Comparison of ENCODE assay signal across 9 mouse cellular contexts in genomic region chr13:89742686-89743200, GRCm38 (mm10). TPM values are rescaled to one million over a fixed set of nuclear protein-coding genes. Genes with fewer than 3 reads are reported as not detected.
DNase-seq lines count a peak whose midpoint lies in the region; ATAC-seq lines count a peak whose summit lies in the region.
"Had no signal": no experiment of that assay in that cellular context is flagged by ENCODE, and none has a peak within 500 bp of the region (broad histone marks: within the 10 kb centered on the region; RNA-seq: fewer than 3 reads in every experiment).

No protein-coding gene starts in this region.

- WGBS in kidney, embryonic 14.5 days, result 2% methylated on average over 15 of the region's 15 CpGs
- under 1% methylated on average over 15 of the region's 15 CpGs for WGBS in embryonic facial prominence, embryonic 10.5 days
- WGBS in hindbrain, embryonic 12.5 days, result 1% methylated on average over 15 of the region's 15 CpGs
- under 1% methylated on average over 15 of the region's 15 CpGs for whole genome bisulfite sequencing in midbrain, embryonic 12.5 days

- H3K9ac ChIP-seq in kidney, embryonic 14.5 days (ENCODE audit: low read depth, low read length), result peak overlapping the region; percentile 80
- H3K9ac ChIP-seq in hindbrain, embryonic 12.5 days, result peak overlapping the region; percentile 78
- H3K9ac ChIP-seq in midbrain, embryonic 12.5 days (replicated peaks), result peak overlapping the region; percentile 71

- no peak for DNase-seq in kidney, adult 9 months
- DNase-seq in embryonic facial prominence, embryonic 10.5 days (ENCODE audit: low spot score), result no peak
- DNase-seq in frontal cortex, postnatal 25 days (ENCODE audit: low spot score in 2 of 2), result no peak
- DNase-seq in left cerebral cortex, postnatal 36 days (ENCODE audit: low spot score in 2 of 2), result no peak
- no peak for DNase-seq in left cerebral cortex, postnatal 10 days (ENCODE audit: extremely low spot score in 1 of 2, low spot score in 2 of 2)

- H3K36me3 ChIP-seq in kidney, embryonic 14.5 days (ENCODE audit: control insufficient read depth, insufficient read depth, low read length), result no peaks in the 10 kb centered on the region
- no peaks in the 10 kb centered on the region for H3K36me3 ChIP-seq in embryonic facial prominence, embryonic 10.5 days (replicated peaks)
- H3K36me3 ChIP-seq in hindbrain, embryonic 12.5 days, result no peaks in the 10 kb centered on the region
- no peaks in the 10 kb centered on the region for H3K36me3 ChIP-seq in midbrain, embryonic 12.5 days

- intact Hi-C loops in left cerebral cortex, postnatal 36 days (cut with DNase I), result loop anchor here (5.0 kb wide), 1 partner anchor 1100 kb away; no protein-coding TSS in a partner anchor
- intact Hi-C loops in left cerebral cortex, postnatal 10 days (cut with DNase I), result loop anchor here (5.0 to 10.0 kb wide), 3 partner anchors 345 to 1142 kb away; partner anchors contain the start of genes Tmem167 and Xrcc4

- H3K4me1 ChIP-seq in kidney, embryonic 14.5 days (ENCODE audit: control insufficient read depth, insufficient read depth, low read length), result peaks cover 6% of the 10 kb centered on the region; the same call in 1 of the 2 replicates
- peaks cover 44% of the 10 kb centered on the region for H3K4me1 ChIP-seq in embryonic facial prominence, embryonic 10.5 days
- peaks cover 22% of the 10 kb centered on the region for H3K4me1 ChIP-seq in hindbrain, embryonic 12.5 days
- H3K4me1 ChIP-seq in midbrain, embryonic 12.5 days, result peaks cover 17% of the 10 kb centered on the region

- no peaks in the 10 kb centered on the region for H3K9me3 ChIP-seq in kidney, embryonic 14.5 days (ENCODE audit: control insufficient read depth, low read length)
- H3K9me3 ChIP-seq in embryonic facial prominence, embryonic 10.5 days, result no peaks in the 10 kb centered on the region
- no peaks in the 10 kb centered on the region for H3K9me3 ChIP-seq in hindbrain, embryonic 12.5 days (replicated peaks)
- no peaks in the 10 kb centered on the region for H3K9me3 ChIP-seq in midbrain, embryonic 12.5 days

- peak overlapping the region; percentile 75 for H3K4me2 ChIP-seq in kidney, embryonic 14.5 days (replicated peaks; ENCODE audit: low read depth, low read length)
- peak overlapping the region; percentile 96 for H3K4me2 ChIP-seq in hindbrain, embryonic 12.5 days (replicated peaks)
- peak overlapping the region; percentile 83 for H3K4me2 ChIP-seq in midbrain, embryonic 12.5 days (replicated peaks)

- H3K4me3 ChIP-seq in kidney, embryonic 14.5 days (ENCODE audit: low read length), result peak overlapping the region; percentile 70
- peak overlapping the region; percentile 80 for H3K4me3 ChIP-seq in embryonic facial prominence, embryonic 10.5 days
- peak overlapping the region; percentile 61 for H3K4me3 ChIP-seq in hindbrain, embryonic 12.5 days
- H3K4me3 ChIP-seq in midbrain, embryonic 12.5 days, result peak overlapping the region; percentile 59

- H3K27ac ChIP-seq in kidney, embryonic 14.5 days (ENCODE audit: low read depth, low read length), result peak overlapping the region; percentile 84
- peak overlapping the region; percentile 96 for H3K27ac ChIP-seq in embryonic facial prominence, embryonic 10.5 days (replicated peaks)
- peak overlapping the region; percentile 91 for H3K27ac ChIP-seq in hindbrain, embryonic 12.5 days
- peak overlapping the region; percentile 82 for H3K27ac ChIP-seq in midbrain, embryonic 12.5 days (replicated peaks)

- peak; percentile 0; the same call in 1 of the 2 replicates for ATAC-seq in kidney, embryonic 14.5 days (ENCODE audit: low FRiP score, low TSS enrichment)
- ATAC-seq in hindbrain, embryonic 12.5 days (ENCODE audit: low FRiP score), result no peak; the same call in 1 of the 2 replicates
- peak; percentile 24; the same call in 1 of the 2 replicates for ATAC-seq in midbrain, embryonic 12.5 days (ENCODE audit: low FRiP score, low read depth)

- H3K27me3 ChIP-seq in kidney, embryonic 14.5 days (ENCODE audit: control insufficient read depth, insufficient read depth, low read length), result no peaks in the 10 kb centered on the region
- H3K27me3 ChIP-seq in embryonic facial prominence, embryonic 10.5 days (replicated peaks; ENCODE audit: low read depth, poor library complexity, severe bottlenecking), result no peaks in the 10 kb centered on the region
- H3K27me3 ChIP-seq in hindbrain, embryonic 12.5 days, result no peaks in the 10 kb centered on the region
- peaks cover 8% of the 10 kb centered on the region for H3K27me3 ChIP-seq in midbrain, embryonic 12.5 days

RNA-seq across cellular contexts. Expression of gene Vcan, which starts 0.4 kb away (rescaled TPM):
- 121 and 124 TPM in 2 replicates for polyA plus RNA-seq in kidney, embryonic 14.5 days (2014; fragmentation: Nextera tagmentation; extraction: Ambion mirVana)
- 62.9 and 69.5 TPM in 2 replicates for polyA plus RNA-seq in embryonic facial prominence, embryonic 10.5 days (2016; fragmentation: Nextera tagmentation; extraction: Ambion mirVana)
- 86.7 and 95.9 TPM in 2 replicates for polyA plus RNA-seq in hindbrain, embryonic 12.5 days (2016; fragmentation: Nextera tagmentation; extraction: Ambion mirVana)
- 41.6 and 50.4 TPM in 2 replicates for polyA plus RNA-seq in midbrain, embryonic 12.5 days (2016; fragmentation: Nextera tagmentation; extraction: Ambion mirVana)
- 10 to 100 TPM; 15.3 to 22.4 TPM for total RNA-seq in left cerebral cortex, postnatal 36 days (2021)
- 10 to 100 TPM; 37.0 to 41.0 TPM for total RNA-seq in left cerebral cortex, postnatal 10 days (2021)
- total RNA-seq: MEL had no signal
